Mouse (Mus musculus) myocyte (in vitro differentiated cells): ENCODE data around the gene Hoxa6.

Experiments used
- POLR2A ChIP-seq: IDR thresholded peaks from one replicate; pipeline ENCODE4 v1.6.1; 2011; ENCODE audit warnings: low read depth, mild to moderate bottlenecking, control low read depth, moderate library complexity; ENCODE audit not compliant: insufficient read length
- USF1 ChIP-seq: IDR thresholded peaks from one replicate; pipeline ENCODE4 v1.6.1; 2011; ENCODE audit warnings: low read depth, mild to moderate bottlenecking, control low read depth, moderate library complexity

- TF ChIP-seq POLR2A (no peak), USF1 (no peak)
Observed at GRCm38 (mm10) chr6:52228475-52229465, 20.2 kb upstream of the Hoxa6 start.
